Mouse (Mus musculus) megakaryocyte-erythroid progenitor cell, adult 5 weeks (primary cell): ENCODE results near the gene Ms4a2. TPM values are rescaled to one million over a fixed set of nuclear protein-coding genes. Genes with fewer than 3 reads are reported as not detected.

Experiments
- polyA plus RNA-seq: library from polyadenylated mRNA; stranded (reverse); fragments of >175 nt; gene quantifications from 2 replicates; pipeline ENCODE4 v1.2.3, GENCODE M21; 2012

Gene Ms4a2
- polyA plus RNA-seq: 0.68 and 0.94 TPM in 2 replicates

DNA sequence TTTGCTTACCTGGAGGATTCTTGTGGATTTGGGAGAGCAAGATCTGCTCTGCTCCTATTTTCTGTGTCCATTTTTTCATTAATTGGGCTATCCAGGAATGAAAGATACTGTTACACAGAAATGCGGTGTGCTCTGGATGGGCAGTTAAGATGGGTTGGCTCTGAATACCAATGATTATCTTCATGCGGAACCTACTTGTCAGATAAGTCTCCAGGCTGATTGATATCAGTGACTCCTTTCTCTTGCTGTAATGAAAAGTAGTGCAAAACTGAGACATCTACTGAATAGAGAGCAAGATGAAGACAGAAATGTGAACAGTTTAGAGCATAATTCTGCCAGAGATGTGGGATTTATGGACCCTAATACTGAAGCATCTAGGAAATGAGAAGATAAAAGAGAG is at the start of gene Ms4a2:
Gene Ms4a2, minus strand, starts transcription at position 169 of the 400 bp plus-strand sequence.

GRCm38 (mm10) chr19:11660459-11660858 is 36.9 kb upstream of the Ms4a2 start, which contains the start of gene Oosp2:
Oosp2 (minus strand) TSS chr19:11660559.

GRCm38 (mm10) chr19:11640732-11641131 is 17.2 kb upstream of the Ms4a2 start, which contains the start of gene Ms4a3:
Ms4a3 (minus strand) TSS chr19:11640851.

DNA sequence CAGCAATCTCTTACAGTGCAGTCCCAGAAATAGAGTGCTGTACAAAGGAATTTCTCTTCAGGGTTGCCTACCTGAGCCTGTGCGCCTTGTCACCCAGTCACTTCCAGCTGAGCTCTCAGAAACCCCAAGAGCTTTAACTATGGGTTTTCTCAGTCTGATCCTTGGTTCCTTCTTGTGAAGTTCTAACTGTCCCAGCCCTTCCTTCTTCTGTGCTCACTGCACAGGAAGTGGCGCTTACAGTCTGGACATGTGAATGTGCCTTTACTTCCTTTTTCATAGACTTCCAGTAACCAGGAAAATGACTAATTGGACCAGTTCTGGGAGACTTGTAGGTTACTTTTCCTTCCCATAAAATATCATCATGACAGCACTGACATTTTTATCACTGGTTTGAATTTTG is 18.9 kb downstream of the Ms4a2 start, which contains the start of gene Ms4a6d:
Gene Ms4a6d, minus strand, starts transcription at position 247 of the 400 bp plus-strand sequence.

Other genes starting within 250 kb of the Ms4a2 start
- 0.11 TPM in 1 of 2 replicates, not detected in the other for gene Ms4a4a, start 248.2 kb downstream of the Ms4a2 start, polyA plus RNA-seq
- 0.26 and 1.0 TPM in 2 replicates for gene Ms4a4c, start 218.9 kb downstream of the Ms4a2 start, polyA plus RNA-seq
- gene Ms4a4b, start 180.2 kb downstream of the Ms4a2 start, polyA plus RNA-seq: 3.5 and 4.9 TPM in 2 replicates
- gene Ms4a6c, start 154.4 kb downstream of the Ms4a2 start, polyA plus RNA-seq: 13.9 and 20.2 TPM in 2 replicates
- gene Gm8369, start 137.8 kb downstream of the Ms4a2 start, polyA plus RNA-seq: not detected in 2 replicates
- gene Ms4a6b, start 107.2 kb downstream of the Ms4a2 start, polyA plus RNA-seq: 1.8 and 2.7 TPM in 2 replicates
- gene Ms4a4d, start 86.9 kb downstream of the Ms4a2 start, polyA plus RNA-seq: not detected in 2 replicates
- 0.04 and 0.34 TPM in 2 replicates for gene Ms4a6d, start 18.9 kb downstream of the Ms4a2 start, polyA plus RNA-seq
- gene Ms4a3, start 17.1 kb upstream of the Ms4a2 start, polyA plus RNA-seq: 26.2 and 44.0 TPM in 2 replicates
- gene Oosp2, start 36.8 kb upstream of the Ms4a2 start, polyA plus RNA-seq: not detected in 2 replicates
- gene Oosp1, start 67.4 kb upstream of the Ms4a2 start, polyA plus RNA-seq: 0.11 and 0.26 TPM in 2 replicates
- not detected in 2 replicates for gene Oosp3, start 73.3 kb upstream of the Ms4a2 start, polyA plus RNA-seq
- not detected in 2 replicates for gene Gif, start 123.8 kb upstream of the Ms4a2 start, polyA plus RNA-seq
- gene Mrpl16, start 146.7 kb upstream of the Ms4a2 start, polyA plus RNA-seq: 19.4 and 19.9 TPM in 2 replicates
- 8.1 and 15.3 TPM in 2 replicates for gene Stx3, start 195.7 kb upstream of the Ms4a2 start, polyA plus RNA-seq
- not detected in 2 replicates for gene Olfr1417, start 215.5 kb upstream of the Ms4a2 start, polyA plus RNA-seq
- not detected in 2 replicates for gene Olfr1418, start 237.3 kb upstream of the Ms4a2 start, polyA plus RNA-seq